Mouse (Mus musculus): Measurements from ENCODE around the gene Hus1b. TPM values are rescaled to one million over a fixed set of nuclear protein-coding genes. Genes with fewer than 3 reads are reported as not detected.

Gene Hus1b
- polyA plus RNA-seq (2014; fragmentation: Nextera tagmentation; extraction: Ambion mirVana) = not detected in 2 replicates

GRCm38 (mm10) chr13:30947540-30947939 lies at the start of gene Hus1b:
Hus1b (minus strand) TSS chr13:30947759.
- Histone ChIP-seq H3K4me1 (ENCODE audit: control insufficient read depth, insufficient read depth, low read length) (peaks cover 7% of the 10 kb centered on the region; the same call in 1 of the 2 replicates), H3K27ac (ENCODE audit: low read depth, low read length) (no peak within 1 kb of the TSS), H3K27me3 (ENCODE audit: control insufficient read depth, insufficient read depth, low read length) (no peaks in the 10 kb centered on the region), H3K9ac (ENCODE audit: low read depth, low read length) (no peak within 1 kb of the TSS), H3K9me3 (replicated peaks; ENCODE audit: control insufficient read depth, low read length) (no peaks in the 10 kb centered on the region), H3K36me3 (ENCODE audit: control insufficient read depth, insufficient read depth, low read length) (no peaks in the 10 kb centered on the region), H3K4me3 (ENCODE audit: low read depth, low read length) (no peak within 1 kb of the TSS), H3K4me2 (no peak within 1 kb of the TSS)
- no peak for ATAC-seq (replicated peaks; ENCODE audit: insufficient number of reproducible peaks, low FRiP score, low TSS enrichment)
- 87% methylated on average over 11 of the region's 11 CpGs for WGBS (ENCODE audit: insufficient replicate concordance)

- Histone ChIP-seq H3K4me1 (ENCODE audit: control insufficient read depth, insufficient read depth, low read length) (no peaks in the 10 kb centered on the region), H3K4me3 (ENCODE audit: low read depth, low read length) (no peak overlapping the region), H3K27ac (ENCODE audit: low read depth, low read length) (no peak overlapping the region), H3K9me3 (replicated peaks; ENCODE audit: control insufficient read depth, low read length) (no peaks in the 10 kb centered on the region), H3K36me3 (ENCODE audit: control insufficient read depth, insufficient read depth, low read length) (no peaks in the 10 kb centered on the region), H3K4me2 (no peak overlapping the region), H3K27me3 (ENCODE audit: control insufficient read depth, insufficient read depth, low read length) (peaks cover 2% of the 10 kb centered on the region; the same call in 1 of the 2 replicates), H3K9ac (ENCODE audit: low read depth, low read length) (no peak overlapping the region)
- ATAC-seq (replicated peaks; ENCODE audit: insufficient number of reproducible peaks, low FRiP score, low TSS enrichment) = no peak
- 70% methylated on average over 6 of the region's 6 CpGs for WGBS (ENCODE audit: insufficient replicate concordance)
These were observed 46.8 kb upstream of the Hus1b start for GRCm38 (mm10) chr13:30994249-30994858.

- Histone ChIP-seq H3K36me3 (ENCODE audit: control insufficient read depth, insufficient read depth, low read length) (no peaks in the 10 kb centered on the region), H3K4me3 (ENCODE audit: low read depth, low read length) (no peak overlapping the region), H3K4me2 (no peak overlapping the region), H3K27ac (ENCODE audit: low read depth, low read length) (no peak overlapping the region), H3K9me3 (replicated peaks; ENCODE audit: control insufficient read depth, low read length) (no peaks in the 10 kb centered on the region), H3K4me1 (ENCODE audit: control insufficient read depth, insufficient read depth, low read length) (no peaks in the 10 kb centered on the region), H3K9ac (ENCODE audit: low read depth, low read length) (no peak overlapping the region), H3K27me3 (ENCODE audit: control insufficient read depth, insufficient read depth, low read length) (peaks cover 2% of the 10 kb centered on the region; the same call in 1 of the 2 replicates)
- 28% methylated on average over 3 of the region's 3 CpGs for WGBS (ENCODE audit: insufficient replicate concordance)
- no peak for ATAC-seq (replicated peaks; ENCODE audit: insufficient number of reproducible peaks, low FRiP score, low TSS enrichment)
These were observed 46.3 kb upstream of the Hus1b start for GRCm38 (mm10) chr13:30993819-30994218.

- Histone ChIP-seq H3K9ac (ENCODE audit: low read depth, low read length) (no peak overlapping the region), H3K27ac (ENCODE audit: low read depth, low read length) (no peak overlapping the region), H3K9me3 (replicated peaks; ENCODE audit: control insufficient read depth, low read length) (no peaks in the 10 kb centered on the region), H3K4me3 (ENCODE audit: low read depth, low read length) (no peak overlapping the region), H3K36me3 (ENCODE audit: control insufficient read depth, insufficient read depth, low read length) (no peaks in the 10 kb centered on the region), H3K4me2 (no peak overlapping the region), H3K4me1 (ENCODE audit: control insufficient read depth, insufficient read depth, low read length) (0 out of 2 replicates have a peak, but pooled peaks cover 3% of the 10 kb centered on the region), H3K27me3 (ENCODE audit: control insufficient read depth, insufficient read depth, low read length) (peaks cover 5% of the 10 kb centered on the region)
- 59% methylated on average over 9 of the region's 9 CpGs for WGBS (ENCODE audit: insufficient replicate concordance)
- no peak for ATAC-seq (replicated peaks; ENCODE audit: insufficient number of reproducible peaks, low FRiP score, low TSS enrichment)
These were observed 42.7 kb upstream of the Hus1b start for GRCm38 (mm10) chr13:30990233-30990632.

- 0 out of 2 replicates have a peak, but pooled peaks cover 3% of the 10 kb centered on the region for H3K4me1 ChIP-seq (ENCODE audit: control insufficient read depth, insufficient read depth, low read length)
- H3K9me3 ChIP-seq (replicated peaks; ENCODE audit: control insufficient read depth, low read length) = no peaks in the 10 kb centered on the region
- no peak overlapping the region for H3K27ac ChIP-seq (ENCODE audit: low read depth, low read length)
- H3K9ac ChIP-seq (ENCODE audit: low read depth, low read length) = no peak overlapping the region
- no peaks in the 10 kb centered on the region for H3K36me3 ChIP-seq (ENCODE audit: control insufficient read depth, insufficient read depth, low read length)
- no peak overlapping the region for H3K4me3 ChIP-seq (ENCODE audit: low read depth, low read length)
- H3K4me2 ChIP-seq = no peak overlapping the region
- WGBS (ENCODE audit: insufficient replicate concordance) = 75% methylated on average over 10 of the region's 10 CpGs
- peaks cover 5% of the 10 kb centered on the region for H3K27me3 ChIP-seq (ENCODE audit: control insufficient read depth, insufficient read depth, low read length)
- ATAC-seq (replicated peaks; ENCODE audit: insufficient number of reproducible peaks, low FRiP score, low TSS enrichment) = no peak
These were observed 42.2 kb upstream of the Hus1b start for GRCm38 (mm10) chr13:30989710-30990109.

GRCm38 (mm10) chr13:30987686-30988085 lies 40.1 kb upstream of the Hus1b start:
- WGBS (ENCODE audit: insufficient replicate concordance) = 80% methylated on average over 2 of the region's 2 CpGs
- Histone ChIP-seq H3K27ac (ENCODE audit: low read depth, low read length) (no peak overlapping the region), H3K4me1 (ENCODE audit: control insufficient read depth, insufficient read depth, low read length) (0 out of 2 replicates have a peak, but pooled peaks cover 3% of the 10 kb centered on the region), H3K4me3 (ENCODE audit: low read depth, low read length) (no peak overlapping the region), H3K4me2 (no peak overlapping the region), H3K27me3 (ENCODE audit: control insufficient read depth, insufficient read depth, low read length) (peaks cover 5% of the 10 kb centered on the region), H3K9me3 (replicated peaks; ENCODE audit: control insufficient read depth, low read length) (no peaks in the 10 kb centered on the region), H3K9ac (ENCODE audit: low read depth, low read length) (no peak overlapping the region), H3K36me3 (ENCODE audit: control insufficient read depth, insufficient read depth, low read length) (no peaks in the 10 kb centered on the region)
- no peak for ATAC-seq (replicated peaks; ENCODE audit: insufficient number of reproducible peaks, low FRiP score, low TSS enrichment)

GRCm38 (mm10) chr13:30986934-30987455 lies 39.4 kb upstream of the Hus1b start:
- no peak for ATAC-seq (replicated peaks; ENCODE audit: insufficient number of reproducible peaks, low FRiP score, low TSS enrichment)
- Histone ChIP-seq H3K9ac (ENCODE audit: low read depth, low read length) (no peak overlapping the region), H3K4me1 (ENCODE audit: control insufficient read depth, insufficient read depth, low read length) (0 out of 2 replicates have a peak, but pooled peaks cover 3% of the 10 kb centered on the region), H3K9me3 (replicated peaks; ENCODE audit: control insufficient read depth, low read length) (no peaks in the 10 kb centered on the region), H3K4me2 (no peak overlapping the region), H3K36me3 (ENCODE audit: control insufficient read depth, insufficient read depth, low read length) (no peaks in the 10 kb centered on the region), H3K27me3 (ENCODE audit: control insufficient read depth, insufficient read depth, low read length) (peaks cover 5% of the 10 kb centered on the region), H3K4me3 (ENCODE audit: low read depth, low read length) (no peak overlapping the region), H3K27ac (ENCODE audit: low read depth, low read length) (no peak overlapping the region)
- WGBS (ENCODE audit: insufficient replicate concordance) = 77% methylated on average over 10 of the region's 10 CpGs

- H3K9me3 ChIP-seq (replicated peaks; ENCODE audit: control insufficient read depth, low read length) = no peaks in the 10 kb centered on the region
- peaks cover 3% of the 10 kb centered on the region; the same call in 1 of the 2 replicates for H3K27me3 ChIP-seq (ENCODE audit: control insufficient read depth, insufficient read depth, low read length)
- H3K4me1 ChIP-seq (ENCODE audit: control insufficient read depth, insufficient read depth, low read length) = 0 out of 2 replicates have a peak, but pooled peaks cover 3% of the 10 kb centered on the region
- H3K9ac ChIP-seq (ENCODE audit: low read depth, low read length) = peak overlapping the region; percentile 56
- peak overlapping the region; percentile 46 for H3K27ac ChIP-seq (ENCODE audit: low read depth, low read length)
- peak overlapping the region; percentile 46 for H3K4me3 ChIP-seq (ENCODE audit: low read depth, low read length)
- 11% methylated on average over 27 of the region's 27 CpGs for WGBS (ENCODE audit: insufficient replicate concordance)
- peak overlapping the region; percentile 82 for H3K4me2 ChIP-seq
- H3K36me3 ChIP-seq (ENCODE audit: control insufficient read depth, insufficient read depth, low read length) = no peaks in the 10 kb centered on the region
- ATAC-seq (replicated peaks; ENCODE audit: insufficient number of reproducible peaks, low FRiP score, low TSS enrichment) = no peak
These were observed 38.3 kb upstream of the Hus1b start for GRCm38 (mm10) chr13:30985598-30986466.

Measured in heart, embryonic 11.5 days (tissue).